Mouse (Mus musculus) layer of hippocampus, adult 8-10 months (tissue): ENCODE results near the gene Mdga1. TPM values are rescaled to one million over a fixed set of nuclear protein-coding genes. Genes with fewer than 3 reads are reported as not detected.

ENCODE experiments used
- DNase-seq, 2 experiments: peaks; one replicate each; pipeline ENCODE4 v3.0.0; 2022; ENCODE audit warnings: low spot score in 2 of 2
- total RNA-seq, 4 experiments: library from RNA; stranded (reverse); gene quantifications; 2 replicates each; pipeline ENCODE4 v1.2.4; 2022

Mdga1 gene
- total RNA-seq, 4 experiments from 2014 or later, result 51.9 to 62.7 (median 57.1) TPM

- no peak for DNase-seq
Observed at GRCm38 (mm10) chr17:29925608-29926606, 44.0 kb downstream of the Mdga1 start.

- no peak for DNase-seq
Observed at GRCm38 (mm10) chr17:29920089-29920488, 49.8 kb downstream of the Mdga1 start.

GRCm38 (mm10) chr17:29919552-29919920 lies 50.4 kb downstream of the Mdga1 start:
- no peak for DNase-seq

- DNase-seq, result no peak
Observed at GRCm38 (mm10) chr17:29918791-29919551, 50.9 kb downstream of the Mdga1 start.

- DNase-seq, result no peak
Observed at GRCm38 (mm10) chr17:29916968-29917367, 52.9 kb downstream of the Mdga1 start.

GRCm38 (mm10) chr17:29915820-29916219 lies 54.1 kb downstream of the Mdga1 start:
- DNase-seq, result no peak

- no peak for DNase-seq
Observed at GRCm38 (mm10) chr17:29913301-29913965, 56.5 kb downstream of the Mdga1 start.

GRCm38 (mm10) chr17:29912733-29913132 lies 57.2 kb downstream of the Mdga1 start:
- DNase-seq, result no peak

GRCm38 (mm10) chr17:29909031-29909430 lies 60.9 kb downstream of the Mdga1 start:
- DNase-seq, result no peak

- DNase-seq, result no peak
Observed at GRCm38 (mm10) chr17:29904694-29905093, 65.2 kb downstream of the Mdga1 start.

GRCm38 (mm10) chr17:29902406-29903155 lies 67.3 kb downstream of the Mdga1 start:
- DNase-seq, result no peak

- no peak for DNase-seq
Observed at GRCm38 (mm10) chr17:29900289-29900688, 69.6 kb downstream of the Mdga1 start.

GRCm38 (mm10) chr17:29896181-29897054 lies 73.5 kb downstream of the Mdga1 start:
- no peak for DNase-seq

- no peak for DNase-seq
Observed at GRCm38 (mm10) chr17:29895566-29895965, 74.3 kb downstream of the Mdga1 start.

GRCm38 (mm10) chr17:29894965-29895364 lies 74.9 kb downstream of the Mdga1 start:
- DNase-seq, result no peak

GRCm38 (mm10) chr17:29890451-29891110 lies 79.3 kb downstream of the Mdga1 start:
- no peak for DNase-seq

GRCm38 (mm10) chr17:29888981-29889980 lies 80.6 kb downstream of the Mdga1 start:
- peak in 1 of 2 experiments; percentile 62 for DNase-seq
